Mouse (Mus musculus) liver, embryonic 14.5 days (tissue): Measurements from ENCODE around the gene Cers3. TPM values are rescaled to one million over a fixed set of nuclear protein-coding genes. Genes with fewer than 3 reads are reported as not detected.

Experiments
- ATAC-seq: fragments of 200-750 bp; cut with Nextera tagmentation; 2 replicates; pipeline ENCODE4 v1.8.0; 2017; ENCODE audit warnings: moderate number of reproducible peaks, mild to moderate bottlenecking, moderate library complexity; ENCODE audit not compliant: insufficient read depth
- DNase-seq, 3 experiments: peaks; one replicate each; pipeline ENCODE4 v3.0.0-alpha.2; 2012 to 2013; ENCODE audit warnings: low read depth in 3 of 3, low spot score in 3 of 3
- H3K27ac ChIP-seq: fragments of 300-500 bp; sonication (generic); 2 replicates; pipeline ENCODE4 v1.5.1; 2014; ENCODE audit warnings: moderate library complexity, mild to moderate bottlenecking, control low read depth, inconsistent platforms
- H3K27me3 ChIP-seq: fragments of 300-500 bp; sonication (generic); 2 replicates; pipeline ENCODE4 v1.6.1; 2014; ENCODE audit warnings: mild to moderate bottlenecking, low read length, moderate library complexity; ENCODE audit not compliant: control insufficient read depth, insufficient read depth
- H3K36me3 ChIP-seq: fragments of 300-500 bp; sonication (generic); replicated peaks from 2 replicates; pipeline ENCODE4 v1.6.1; 2014; ENCODE audit warnings: low read depth; ENCODE audit not compliant: control insufficient read depth, insufficient read depth
- H3K4me1 ChIP-seq, 2 experiments: fragments of 200-500 bp in 1 of 2; fragments of 300-500 bp in 1 of 2; sonication (generic) in 1 of 2; replicated peaks; 2 replicates each; pipeline ENCODE4 v1.6.1; 2012 to 2014; ENCODE audit warnings: antibody characterized with exemption in 1 of 2, inconsistent platforms in 1 of 2, low read length in 1 of 2; ENCODE audit not compliant: control insufficient read depth in 2 of 2, insufficient read depth in 2 of 2
- H3K4me2 ChIP-seq: fragments of 300-500 bp; sonication (generic); 2 replicates; pipeline ENCODE4 v1.6.1; 2014; ENCODE audit warnings: low read depth, mild to moderate bottlenecking, control low read depth, moderate library complexity
- H3K4me3 ChIP-seq, 2 experiments: fragments of 200-500 bp in 1 of 2; fragments of 300-500 bp in 1 of 2; sonication (generic) in 1 of 2; 2 replicates each; pipeline ENCODE4 v1.5.1; 2012 to 2014; ENCODE audit warnings: low read depth in 2 of 2, low read length in 2 of 2, mild to moderate bottlenecking in 2 of 2, control low read depth in 1 of 2, inconsistent platforms in 1 of 2, moderate library complexity in 1 of 2; ENCODE audit not compliant: insufficient read depth in 1 of 2
- H3K9ac ChIP-seq: fragments of 300-500 bp; sonication (generic); replicated peaks from 2 replicates; pipeline ENCODE4 v1.6.1; 2014; ENCODE audit warnings: mild to moderate bottlenecking, control low read depth, moderate library complexity
- H3K9me3 ChIP-seq: fragments of 300-500 bp; sonication (generic); 2 replicates; pipeline ENCODE4 v1.6.1; 2016; ENCODE audit warnings: low read length, mixed read lengths; ENCODE audit not compliant: control insufficient read depth
- CTCF ChIP-seq: IDR thresholded peaks from 2 replicates; pipeline ENCODE4 v1.5.1; 2016; ENCODE audit warnings: antibody characterized with exemption, low read depth, control low read depth
- EP300 ChIP-seq: IDR thresholded peaks from 2 replicates; pipeline ENCODE4 v1.6.1; 2016; ENCODE audit warnings: antibody characterized with exemption, low read depth
- WGBS: fragments of 180-500 bp; shearing (Covaris S2); extraction: QIAGEN DNeasy Blood & Tissue Kit; methylation state at CpG from one replicate; pipeline ENCODE4 v1.1.7; 2014; ENCODE audit not compliant: insufficient replicate concordance; 5-methylcytosine and 5-hydroxymethylcytosine counted together
- polyA plus RNA-seq, 2 experiments: library from polyadenylated mRNA; depleted of rRNA in 1 of 2; stranded (reverse) in 1 of 2; unstranded in 1 of 2; fragments of >200 nt; fragmentation: Nextera tagmentation in 1 of 2; extraction: Ambion mirVana in 1 of 2; gene quantifications; 2 replicates each; pipeline versions ENCODE4 v1.2.1 to v1.2.3; 2012 to 2014

Gene Cers3
- polyA plus RNA-seq, 2 experiments, result 0.02 TPM; not detected in 1

- H3K4me1 ChIP-seq, result no peaks in the 10 kb centered on the region
Observed at GRCm38 (mm10) chr7:66746972-66747371, 3.7 kb downstream of the Cers3 start.

GRCm38 (mm10) chr7:66749998-66750397 is 6.7 kb downstream of the Cers3 start:
- Histone ChIP-seq H3K27me3 (no peaks in the 10 kb centered on the region), H3K36me3 (no peaks in the 10 kb centered on the region), H3K9ac (no peak overlapping the region), H3K4me1 (no peaks in the 10 kb centered on the region), H3K4me2 (no peak overlapping the region), H3K4me3 (no peak overlapping the region), H3K27ac (no peak overlapping the region), H3K9me3 (no peaks in the 10 kb centered on the region)
- no peak for ATAC-seq
- TF ChIP-seq CTCF, result no peak
- no peak for TF ChIP-seq EP300
- no peak for DNase-seq
- WGBS, result 38% methylated on average over 1 of the region's 1 CpGs

More at GRCm38 (mm10) chr7:66746972-66747371, 3.7 kb downstream of the Cers3 start:
- no peaks in the 10 kb centered on the region for H3K27me3 ChIP-seq
- 48% methylated on average over 7 of the region's 7 CpGs for whole genome bisulfite sequencing
- H3K9me3 ChIP-seq, result no peaks in the 10 kb centered on the region
- H3K9ac ChIP-seq, result no peak overlapping the region
- no peak overlapping the region for H3K4me2 ChIP-seq
- no peak for TF ChIP-seq CTCF
- TF ChIP-seq EP300, result no peak
- H3K36me3 ChIP-seq, result no peaks in the 10 kb centered on the region
- H3K27ac ChIP-seq, result no peak overlapping the region
- no peak for DNase-seq
- ATAC-seq, result no peak
- H3K4me3 ChIP-seq, result no peak overlapping the region

GRCm38 (mm10) chr7:66753816-66754215 is 10.5 kb downstream of the Cers3 start:
- no peaks in the 10 kb centered on the region for H3K9me3 ChIP-seq
- no peak overlapping the region for H3K4me2 ChIP-seq
- no peaks in the 10 kb centered on the region for H3K27me3 ChIP-seq
- H3K4me3 ChIP-seq, result no peak overlapping the region
- TF ChIP-seq EP300 (no peak), CTCF (no peak)
- no peak for ATAC-seq
- no peaks in the 10 kb centered on the region for H3K4me1 ChIP-seq
- no peaks in the 10 kb centered on the region for H3K36me3 ChIP-seq
- 71% methylated on average over 8 of the region's 8 CpGs for WGBS
- no peak overlapping the region for H3K27ac ChIP-seq
- no peak for DNase-seq
- H3K9ac ChIP-seq, result no peak overlapping the region

- 48% methylated on average over 7 of the region's 7 CpGs for WGBS
- ATAC-seq, result no peak
- no peak overlapping the region for H3K9ac ChIP-seq
- no peak overlapping the region for H3K4me3 ChIP-seq
- H3K27me3 ChIP-seq, result no peaks in the 10 kb centered on the region
- H3K9me3 ChIP-seq, result no peaks in the 10 kb centered on the region
- no peaks in the 10 kb centered on the region for H3K4me1 ChIP-seq
- no peak overlapping the region for H3K27ac ChIP-seq
- no peak overlapping the region for H3K4me2 ChIP-seq
- H3K36me3 ChIP-seq, result no peaks in the 10 kb centered on the region
- DNase-seq, result no peak
- TF ChIP-seq EP300, result no peak
- TF ChIP-seq CTCF, result no peak
Observed at GRCm38 (mm10) chr7:66755611-66756010, 12.3 kb downstream of the Cers3 start.

GRCm38 (mm10) chr7:66769902-66770301 is 26.6 kb downstream of the Cers3 start:
- no peaks in the 10 kb centered on the region for H3K36me3 ChIP-seq
- TF ChIP-seq CTCF, result no peak
- TF ChIP-seq EP300, result no peak
- no peak overlapping the region for H3K27ac ChIP-seq
- no peak overlapping the region for H3K4me3 ChIP-seq
- H3K4me1 ChIP-seq, result no peaks in the 10 kb centered on the region
- no peak for ATAC-seq
- H3K9ac ChIP-seq, result no peak overlapping the region
- no peaks in the 10 kb centered on the region for H3K9me3 ChIP-seq
- WGBS, result 16% methylated on average over 5 of the region's 5 CpGs
- H3K4me2 ChIP-seq, result no peak overlapping the region
- no peaks in the 10 kb centered on the region for H3K27me3 ChIP-seq
- DNase-seq, result no peak
